ENCODE assay signal across 8 mouse cellular contexts in genomic region chr15:81586466-81586865, GRCm38 (mm10). TPM values are rescaled to one million over a fixed set of nuclear protein-coding genes. Genes with fewer than 3 reads are reported as not detected.
DNase-seq lines count a peak whose midpoint lies in the region; ATAC-seq lines count a peak whose summit lies in the region.

No protein-coding gene starts in this region.

- H3K4me2 ChIP-seq in lung, embryonic 15.5 days: peak overlapping the region; percentile 57
- H3K4me2 ChIP-seq in embryonic facial prominence, embryonic 12.5 days (replicated peaks): peak overlapping the region; percentile 74
- peak overlapping the region; percentile 62 for H3K4me2 ChIP-seq in intestine, embryonic 16.5 days (ENCODE audit: low read depth, low read length)

- WGBS in lung, embryonic 15.5 days: under 1% methylated on average over 28 of the region's 28 CpGs
- WGBS in embryonic facial prominence, embryonic 12.5 days: 1% methylated on average over 28 of the region's 28 CpGs
- under 1% methylated on average over 28 of the region's 28 CpGs for WGBS in intestine, embryonic 16.5 days

- ATAC-seq in lung, embryonic 15.5 days (ENCODE audit: borderline replicate concordance, extremely low read depth, low FRiP score, low TSS enrichment): no peak
- no peak for ATAC-seq in embryonic facial prominence, embryonic 12.5 days (ENCODE audit: insufficient number of reproducible peaks, insufficient read depth, low FRiP score, low TSS enrichment)
- no peak for ATAC-seq in intestine, embryonic 16.5 days
- 0 out of 2 replicates have a peak, but pooled peaks have one; percentile 16 for ATAC-seq in monocyte, adult 5-6 weeks (replicated peaks; ENCODE audit: insufficient number of reproducible peaks, low FRiP score, low TSS enrichment, poor library complexity, severe bottlenecking)

- H3K9me3 ChIP-seq in lung, embryonic 15.5 days: no peaks in the 10 kb centered on the region
- no peaks in the 10 kb centered on the region for H3K9me3 ChIP-seq in embryonic facial prominence, embryonic 12.5 days
- H3K9me3 ChIP-seq in intestine, embryonic 16.5 days (ENCODE audit: control insufficient read depth, low read length): no peaks in the 10 kb centered on the region

- peak overlapping the region; percentile 99 for H3K9ac ChIP-seq in lung, embryonic 15.5 days
- H3K9ac ChIP-seq in embryonic facial prominence, embryonic 12.5 days: peak overlapping the region; percentile 100
- peak overlapping the region; percentile 99 for H3K9ac ChIP-seq in intestine, embryonic 16.5 days (ENCODE audit: low read depth, low read length)

- no peaks in the 10 kb centered on the region for H3K27me3 ChIP-seq in lung, embryonic 15.5 days
- no peaks in the 10 kb centered on the region for H3K27me3 ChIP-seq in embryonic facial prominence, embryonic 12.5 days
- no peaks in the 10 kb centered on the region for H3K27me3 ChIP-seq in intestine, embryonic 16.5 days (replicated peaks; ENCODE audit: control insufficient read depth, insufficient read depth, low read length)

- DNase-seq in lung, postnatal 10 days: no peak
- DNase-seq in gastrocnemius, postnatal 25 days: no peak
- no peak for DNase-seq in spleen, adult 12 weeks (ENCODE audit: low spot score)
- DNase-seq in spleen, postnatal 36 days (ENCODE audit: low spot score in 2 of 2): no peak

- peak overlapping the region; percentile 93 for H3K4me3 ChIP-seq in lung, embryonic 15.5 days
- peak overlapping the region; percentile 89 for H3K4me3 ChIP-seq in embryonic facial prominence, embryonic 12.5 days
- peak overlapping the region; percentile 79 for H3K4me3 ChIP-seq in intestine, embryonic 16.5 days (ENCODE audit: low read length)

- peaks cover 6% of the 10 kb centered on the region; the same call in 1 of the 2 replicates for H3K36me3 ChIP-seq in lung, embryonic 15.5 days
- 0 out of 2 replicates have a peak, but pooled peaks cover 3% of the 10 kb centered on the region for H3K36me3 ChIP-seq in embryonic facial prominence, embryonic 12.5 days
- no peaks in the 10 kb centered on the region for H3K36me3 ChIP-seq in intestine, embryonic 16.5 days (ENCODE audit: control insufficient read depth, insufficient read depth, low read length)

- H3K4me1 ChIP-seq in lung, embryonic 15.5 days: peaks cover 23% of the 10 kb centered on the region
- H3K4me1 ChIP-seq in embryonic facial prominence, embryonic 12.5 days: peaks cover 8% of the 10 kb centered on the region; the same call in 1 of the 2 replicates
- H3K4me1 ChIP-seq in intestine, embryonic 16.5 days (ENCODE audit: control insufficient read depth, insufficient read depth, low read length): peaks cover 6% of the 10 kb centered on the region; the same call in 1 of the 2 replicates

- peak overlapping the region; percentile 100 for H3K27ac ChIP-seq in lung, embryonic 15.5 days
- peak overlapping the region; percentile 100 for H3K27ac ChIP-seq in embryonic facial prominence, embryonic 12.5 days
- peak overlapping the region; percentile 100 for H3K27ac ChIP-seq in intestine, embryonic 16.5 days (ENCODE audit: low read length)

RNA-seq across cellular contexts. Expression of gene Ep300, which starts 1.3 kb away (rescaled TPM):
- 12.0 and 13.6 TPM in 2 replicates for polyA plus RNA-seq in lung, embryonic 15.5 days (2015; fragmentation: Nextera tagmentation; extraction: Ambion mirVana)
- polyA plus RNA-seq in embryonic facial prominence, embryonic 12.5 days (2016; fragmentation: Nextera tagmentation; extraction: Ambion mirVana): 21.0 and 22.5 TPM in 2 replicates
- 9.9 and 13.1 TPM in 2 replicates for polyA plus RNA-seq in intestine, embryonic 16.5 days (2015; fragmentation: Nextera tagmentation; extraction: Ambion mirVana)
- 62.5 to 122 TPM (median 65.7 TPM) in 3 replicates for total RNA-seq in monocyte, adult 5-6 weeks (2017)
- total RNA-seq in gastrocnemius, postnatal 25 days (2021): 10 to 100 TPM; 26.9 to 34.6 TPM
